Mouse (Mus musculus): Measurements from ENCODE around the gene Retreg2. TPM values are rescaled to one million over a fixed set of nuclear protein-coding genes. Genes with fewer than 3 reads are reported as not detected.
A peak's percentile ranks its signal among the peaks of the same experiment; 100 is the strongest.

The Retreg2 gene
- polyA plus RNA-seq, 1 experiment from 2014 or later: 96.0 TPM

DNA sequence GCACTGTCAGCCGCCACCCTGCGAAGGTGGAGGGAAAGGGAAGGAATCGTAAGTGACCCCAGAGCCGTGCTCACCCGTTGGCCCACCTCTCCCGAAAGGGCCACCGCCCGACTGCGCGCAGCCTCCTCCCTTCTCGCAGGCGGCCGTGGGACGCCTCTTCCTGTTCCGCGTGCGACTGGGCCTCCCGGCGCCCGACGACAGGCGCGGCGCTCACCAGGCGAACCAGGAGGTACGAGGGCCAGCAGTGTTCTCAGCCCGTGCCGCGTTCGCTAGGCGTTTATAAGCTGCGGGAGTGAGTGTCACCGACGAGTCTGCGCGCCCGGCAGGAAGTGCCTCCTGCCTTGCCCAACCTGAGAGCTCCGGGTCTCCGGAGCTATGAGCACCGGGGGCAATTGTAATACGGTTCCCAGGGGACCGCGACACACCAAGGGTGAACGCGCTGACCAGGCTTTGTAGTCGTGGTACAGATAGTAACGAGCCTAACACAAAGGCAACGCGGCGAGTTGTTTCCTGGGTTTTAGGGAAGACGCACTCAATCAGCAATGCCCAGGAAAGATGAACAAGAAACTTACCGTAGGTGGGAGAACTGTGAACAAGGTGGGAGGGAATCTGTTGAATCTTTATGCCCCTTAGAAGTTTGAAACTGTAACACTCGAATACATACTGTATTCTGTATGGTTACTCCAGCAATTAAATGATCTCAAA lies 940 bp upstream of the Retreg2 start:
- WGBS: under 1% methylated on average over 53 of the region's 53 CpGs

DNA sequence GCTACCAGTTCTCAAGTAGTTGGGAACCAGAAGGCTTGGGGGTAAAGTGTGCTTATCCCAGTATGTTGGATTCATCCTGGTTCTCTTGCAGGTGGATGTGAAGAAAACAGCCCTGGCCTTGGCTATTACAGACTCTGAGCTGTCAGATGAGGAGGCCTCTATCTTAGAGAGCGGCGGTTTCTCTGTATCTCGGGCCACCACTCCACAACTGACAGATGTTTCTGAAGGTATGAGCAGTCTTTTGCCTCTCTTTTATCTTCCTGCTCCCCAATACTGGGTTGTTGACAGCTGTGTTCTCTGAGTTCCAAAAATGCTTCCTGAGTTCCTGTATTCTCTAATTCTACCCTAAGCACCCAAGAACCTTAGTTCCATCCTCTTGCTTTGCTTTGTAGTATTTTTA lies 3.0 kb downstream of the Retreg2 start:
- no peak for ATAC-seq (ENCODE audit: low FRiP score, low read depth)
- no peak overlapping the region for H3K4me3 ChIP-seq
- H3K4me1 ChIP-seq: peaks cover 18% of the 10 kb centered on the region
- 95% methylated on average over 3 of the region's 3 CpGs for WGBS
- H3K27ac ChIP-seq: no peak overlapping the region
- H3K36me3 ChIP-seq: peaks cover 45% of the 10 kb centered on the region
- H3K9ac ChIP-seq: no peak overlapping the region
- no peaks in the 10 kb centered on the region for H3K9me3 ChIP-seq
- H3K4me2 ChIP-seq (replicated peaks): no peak overlapping the region
- no peaks in the 10 kb centered on the region for H3K27me3 ChIP-seq (replicated peaks)

More for the DNA sequence above, 940 bp upstream of the Retreg2 start:
- H3K27ac ChIP-seq: peak overlapping the region; percentile 15
- peak overlapping the region; percentile 76 for H3K4me3 ChIP-seq
- no peaks in the 10 kb centered on the region for H3K27me3 ChIP-seq (replicated peaks)
- H3K9ac ChIP-seq: peak overlapping the region; percentile 85
- no peaks in the 10 kb centered on the region for H3K9me3 ChIP-seq
- peak overlapping the region; percentile 93 for H3K4me2 ChIP-seq (replicated peaks)
- peaks cover 56% of the 10 kb centered on the region for H3K36me3 ChIP-seq
- ATAC-seq (ENCODE audit: low FRiP score, low read depth): peak; percentile 18; the same call in 1 of the 2 replicates
- H3K4me1 ChIP-seq: peaks cover 24% of the 10 kb centered on the region

DNA sequence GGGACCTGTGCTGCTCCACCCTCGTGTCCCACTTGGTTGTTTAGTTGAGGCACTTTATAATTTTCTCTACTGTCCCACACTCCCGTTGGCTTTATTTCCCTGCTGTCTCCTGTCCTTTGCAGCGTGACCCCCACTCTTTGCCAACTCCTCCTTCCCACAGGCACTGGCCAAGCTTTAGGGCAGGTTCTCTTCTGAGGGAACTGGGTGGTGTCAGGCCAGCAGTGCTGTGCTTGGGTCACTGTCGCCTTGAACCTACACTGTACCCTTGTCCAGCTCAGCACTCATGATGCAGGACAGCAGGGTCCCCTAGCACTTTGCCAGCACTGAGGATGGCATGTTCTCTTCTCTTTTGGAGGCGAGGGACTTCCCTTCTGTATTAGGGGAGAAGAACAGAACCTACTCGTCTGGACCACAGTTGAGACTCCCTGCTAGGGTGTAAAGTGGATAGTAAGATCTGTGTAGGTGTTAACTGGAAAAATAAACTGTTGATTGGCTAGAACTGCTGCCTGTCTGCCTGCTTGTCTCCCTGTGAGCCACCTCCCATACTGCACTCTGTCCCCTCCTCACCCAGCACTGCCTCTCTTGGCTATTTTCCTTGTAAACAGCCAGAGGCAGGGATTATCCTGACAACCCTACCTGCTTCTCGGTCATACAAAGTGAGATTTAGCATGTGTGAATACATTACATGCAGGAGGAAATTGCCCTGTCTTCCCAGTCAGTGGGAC lies 5.0 kb downstream of the Retreg2 start:
- Histone ChIP-seq H3K36me3 (peaks cover 45% of the 10 kb centered on the region), H3K4me3 (no peak overlapping the region), H3K9ac (no peak overlapping the region), H3K9me3 (no peaks in the 10 kb centered on the region), H3K4me2 (replicated peaks) (no peak overlapping the region), H3K4me1 (peaks cover 8% of the 10 kb centered on the region), H3K27ac (no peak overlapping the region), H3K27me3 (replicated peaks) (no peaks in the 10 kb centered on the region)
- 87% methylated on average over 7 of the region's 7 CpGs for WGBS
- ATAC-seq (ENCODE audit: low FRiP score, low read depth): no peak

DNA sequence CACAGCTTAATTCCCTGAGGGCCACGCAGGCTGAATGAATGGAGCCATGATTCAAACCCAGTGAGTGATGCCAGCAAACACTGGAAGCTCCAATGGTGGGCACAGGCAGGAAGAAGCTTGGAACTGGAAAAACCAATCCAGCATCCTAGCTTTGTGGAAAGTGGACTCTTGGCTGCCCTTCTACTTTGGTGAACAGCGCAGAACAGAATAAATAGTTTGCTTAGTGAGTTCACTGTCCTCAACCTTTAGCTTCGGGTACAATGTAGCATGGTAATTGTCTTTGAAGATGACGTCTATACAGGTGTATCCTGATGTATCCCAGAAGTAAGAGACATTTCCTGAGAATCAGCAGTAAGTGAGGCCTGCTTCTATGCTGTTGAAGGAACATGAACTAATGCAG lies 6.1 kb downstream of the Retreg2 start:
- H3K27ac ChIP-seq: no peak overlapping the region
- peaks cover 5% of the 10 kb centered on the region for H3K4me1 ChIP-seq
- no peaks in the 10 kb centered on the region for H3K27me3 ChIP-seq (replicated peaks)
- H3K9ac ChIP-seq: no peak overlapping the region
- H3K36me3 ChIP-seq: peaks cover 45% of the 10 kb centered on the region
- no peak overlapping the region for H3K4me3 ChIP-seq
- H3K9me3 ChIP-seq: no peaks in the 10 kb centered on the region
- WGBS: 91% methylated on average over 4 of the region's 4 CpGs
- ATAC-seq (ENCODE audit: low FRiP score, low read depth): no peak
- H3K4me2 ChIP-seq (replicated peaks): no peak overlapping the region

DNA sequence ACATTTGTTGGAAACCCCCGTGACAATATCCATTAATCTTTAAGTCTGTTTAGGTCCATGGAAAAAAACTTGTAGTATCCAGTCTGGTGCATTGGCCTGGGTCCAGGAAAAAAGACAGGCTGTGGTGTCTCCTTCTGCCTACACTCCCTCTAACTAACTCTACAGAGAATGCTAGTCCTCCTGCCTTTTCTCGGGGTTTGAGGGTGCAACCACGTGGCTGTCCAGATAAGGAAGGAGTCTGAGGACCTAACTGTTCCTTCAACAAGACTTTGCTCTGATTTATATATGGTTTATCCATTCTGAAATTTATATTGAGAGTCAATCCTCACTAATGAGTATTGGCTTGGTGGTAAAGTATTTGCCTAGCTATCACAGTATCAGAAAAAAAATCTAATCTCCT lies 13.3 kb downstream of the Retreg2 start:
- Histone ChIP-seq H3K27me3 (replicated peaks) (no peaks in the 10 kb centered on the region), H3K27ac (no peak overlapping the region), H3K9me3 (no peaks in the 10 kb centered on the region), H3K4me2 (replicated peaks) (no peak overlapping the region), H3K4me3 (no peak overlapping the region), H3K4me1 (no peaks in the 10 kb centered on the region), H3K9ac (no peak overlapping the region), H3K36me3 (no peaks in the 10 kb centered on the region)
- 64% methylated on average over 3 of the region's 3 CpGs for WGBS
- no peak for ATAC-seq (ENCODE audit: low FRiP score, low read depth)

DNA sequence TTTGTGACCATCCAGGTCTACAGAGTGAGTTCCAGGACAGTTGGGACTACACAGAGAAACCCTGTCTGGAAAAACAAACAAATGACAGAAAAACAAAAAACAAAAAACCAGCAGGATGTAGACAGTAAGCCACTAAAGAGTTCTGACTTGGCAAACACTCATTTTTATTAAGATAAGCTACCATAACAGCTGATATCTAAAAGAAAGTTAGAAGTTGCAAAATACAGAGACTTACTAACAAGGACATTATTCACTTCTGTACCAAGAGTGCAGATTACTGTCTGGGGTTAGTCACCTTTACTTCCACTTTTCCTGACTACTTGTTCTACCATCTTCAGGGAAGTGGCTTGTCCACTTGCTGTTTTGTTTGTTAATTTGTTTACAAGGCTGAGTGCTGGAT lies 16.4 kb downstream of the Retreg2 start:
- no peak overlapping the region for H3K9ac ChIP-seq
- H3K4me1 ChIP-seq: no peaks in the 10 kb centered on the region
- H3K36me3 ChIP-seq: no peaks in the 10 kb centered on the region
- H3K27me3 ChIP-seq (replicated peaks): no peaks in the 10 kb centered on the region
- H3K4me3 ChIP-seq: no peak overlapping the region
- no peak overlapping the region for H3K4me2 ChIP-seq (replicated peaks)
- no peak overlapping the region for H3K27ac ChIP-seq
- no peak for ATAC-seq (ENCODE audit: low FRiP score, low read depth)
- H3K9me3 ChIP-seq: no peaks in the 10 kb centered on the region

DNA sequence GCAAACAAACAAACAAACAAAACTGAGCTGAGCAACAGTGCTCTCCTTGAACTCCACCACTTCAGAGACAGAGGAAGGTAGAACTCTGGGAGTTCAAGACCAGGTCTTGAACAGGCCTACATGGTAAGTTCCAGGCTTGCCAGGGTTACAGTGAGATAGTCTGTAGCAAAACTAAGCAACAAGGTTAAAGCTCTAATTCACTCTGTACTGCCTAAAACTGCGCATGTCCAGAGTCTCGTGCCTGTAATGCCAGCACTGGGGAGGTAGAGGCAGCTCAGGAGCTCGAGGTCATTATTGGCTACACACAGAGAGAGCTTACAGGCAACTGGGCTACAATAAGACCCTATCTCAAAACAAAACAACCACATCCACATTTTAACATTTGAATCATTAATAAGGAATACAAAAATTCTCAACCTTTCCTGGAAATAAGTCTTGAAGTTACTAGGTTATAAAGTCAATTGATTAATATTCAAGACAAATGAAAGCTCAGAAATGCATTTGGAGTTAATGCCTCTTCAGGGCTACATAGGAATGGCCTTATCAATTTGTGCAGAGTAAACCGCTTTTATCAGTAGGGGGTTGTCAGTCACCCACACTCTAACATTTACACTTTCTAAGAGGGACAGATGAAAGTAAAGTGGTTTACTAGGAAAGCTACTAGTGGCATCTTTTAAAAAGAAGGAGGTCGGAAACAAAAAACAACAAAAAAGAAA lies 17.1 kb downstream of the Retreg2 start:
- Histone ChIP-seq H3K4me1 (no peaks in the 10 kb centered on the region), H3K9me3 (no peaks in the 10 kb centered on the region), H3K36me3 (no peaks in the 10 kb centered on the region), H3K27ac (no peak overlapping the region), H3K4me2 (replicated peaks) (no peak overlapping the region), H3K27me3 (replicated peaks) (no peaks in the 10 kb centered on the region), H3K4me3 (no peak overlapping the region), H3K9ac (no peak overlapping the region)
- WGBS: 76% methylated on average over 5 of the region's 5 CpGs
- no peak for ATAC-seq (ENCODE audit: low FRiP score, low read depth)

DNA sequence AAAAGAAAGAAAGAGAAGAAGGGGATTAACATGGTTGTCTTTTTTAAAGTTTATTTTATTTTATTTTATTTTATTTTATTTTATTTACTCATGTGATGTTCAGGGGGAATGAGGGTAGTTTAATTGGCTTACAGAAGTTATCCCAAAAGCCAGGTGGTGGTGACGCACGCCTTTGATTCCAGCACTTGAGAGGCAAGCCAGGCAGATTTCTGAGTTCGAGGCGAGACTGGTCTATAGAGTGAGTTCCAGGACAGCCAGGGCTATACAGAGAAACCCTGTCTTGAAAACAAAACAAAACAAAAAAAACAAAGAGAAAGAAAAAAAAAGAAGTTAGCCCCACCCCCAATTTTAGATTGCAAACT lies 17.7 kb downstream of the Retreg2 start:
- Histone ChIP-seq H3K4me1 (no peaks in the 10 kb centered on the region), H3K4me2 (replicated peaks) (no peak overlapping the region), H3K27me3 (replicated peaks) (no peaks in the 10 kb centered on the region), H3K9ac (no peak overlapping the region), H3K27ac (no peak overlapping the region), H3K4me3 (no peak overlapping the region), H3K9me3 (no peaks in the 10 kb centered on the region), H3K36me3 (no peaks in the 10 kb centered on the region)
- no peak for ATAC-seq (ENCODE audit: low FRiP score, low read depth)
- 89% methylated on average over 4 of the region's 4 CpGs for WGBS

DNA sequence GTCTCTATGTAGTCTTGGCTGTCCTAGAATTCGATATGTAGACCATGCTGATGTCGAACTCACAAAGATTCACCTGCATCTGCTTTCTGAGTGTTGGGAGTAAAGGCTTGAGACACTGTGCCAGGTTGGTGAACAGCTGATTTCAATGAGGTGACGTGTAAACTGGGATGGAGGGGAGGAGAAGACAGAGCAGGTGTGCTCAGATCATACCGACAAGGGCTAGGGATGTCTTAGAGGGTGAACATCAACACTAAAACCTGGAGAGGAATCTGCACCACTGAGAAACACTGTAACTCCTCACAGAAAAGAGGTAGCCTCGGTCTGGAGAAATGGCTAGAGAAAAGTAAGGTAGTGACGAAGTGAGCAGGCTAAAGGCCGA lies 25.5 kb downstream of the Retreg2 start:
- no peaks in the 10 kb centered on the region for H3K9me3 ChIP-seq
- ATAC-seq (ENCODE audit: low FRiP score, low read depth): peak; percentile 2; the same call in 1 of the 2 replicates
- WGBS: 11% methylated on average over 7 of the region's 7 CpGs
- H3K4me3 ChIP-seq: peak overlapping the region; percentile 72
- peak overlapping the region; percentile 40; the same call in 1 of the 2 replicates for H3K9ac ChIP-seq
- H3K36me3 ChIP-seq: peaks cover 29% of the 10 kb centered on the region
- H3K4me2 ChIP-seq (replicated peaks): peak overlapping the region; percentile 71
- H3K4me1 ChIP-seq: peaks cover 13% of the 10 kb centered on the region
- no peaks in the 10 kb centered on the region for H3K27me3 ChIP-seq (replicated peaks)
- H3K27ac ChIP-seq: no peak overlapping the region

DNA sequence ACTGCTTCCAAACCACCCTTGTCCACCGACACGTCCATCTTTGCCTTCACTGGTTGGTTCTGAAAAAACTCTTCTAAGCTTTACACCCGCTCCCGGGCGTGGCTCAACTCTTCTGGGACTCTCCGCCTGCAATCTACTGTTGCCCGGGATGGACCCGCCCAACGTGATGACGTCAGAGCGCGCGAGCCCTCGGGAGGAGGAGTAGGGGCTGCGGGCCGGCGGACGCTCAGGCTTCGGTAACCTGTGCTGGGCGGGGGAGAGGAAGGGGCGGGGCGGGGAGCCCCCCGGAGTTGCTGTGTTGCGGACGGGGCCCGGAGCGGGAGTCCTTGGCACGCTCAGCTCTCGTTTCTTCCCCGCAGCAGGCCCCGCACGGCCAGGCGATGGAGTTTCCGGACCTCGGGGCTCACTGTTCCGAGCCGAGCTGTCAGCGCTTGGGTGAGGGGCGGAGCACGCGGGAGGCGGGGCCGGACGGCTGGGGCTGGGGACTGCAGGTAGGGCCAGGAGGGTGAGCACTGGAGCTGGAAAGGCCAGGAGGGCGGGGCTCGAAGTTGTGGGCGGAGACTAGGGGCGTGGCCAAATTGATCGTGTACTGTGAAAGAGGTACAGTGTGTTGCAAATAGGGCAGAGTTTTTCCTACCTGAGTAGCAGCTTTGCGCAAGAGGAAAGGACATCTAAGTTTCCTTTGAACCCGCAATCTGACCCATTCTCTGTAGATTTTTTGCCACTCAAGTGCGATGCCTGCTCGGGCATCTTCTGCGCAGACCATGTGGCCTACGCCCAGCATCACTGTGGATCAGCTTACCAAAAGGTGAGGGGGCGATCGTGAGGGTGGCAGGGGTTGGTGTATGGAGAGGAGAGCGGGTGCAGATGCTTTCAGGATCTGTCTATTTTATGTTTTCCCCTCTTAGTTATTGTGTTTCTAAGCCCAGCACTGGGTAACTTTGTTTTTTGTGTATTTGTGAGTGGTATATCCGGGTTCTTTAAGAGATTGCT lies 26.2 kb downstream of the Retreg2 start, which contains the start of gene Zfand2b:
Zfand2b (plus strand) TSS at position 175 of the 993 bp plus-strand sequence.
- H3K4me3 ChIP-seq: peak within 1 kb of the TSS; percentile 72
- ATAC-seq (ENCODE audit: low FRiP score, low read depth): peak; percentile 98
- H3K4me1 ChIP-seq: peaks cover 13% of the 10 kb centered on the region
- H3K4me2 ChIP-seq (replicated peaks): peak within 1 kb of the TSS; percentile 71
- no peaks in the 10 kb centered on the region for H3K27me3 ChIP-seq (replicated peaks)
- peak within 1 kb of the TSS; percentile 86 for H3K27ac ChIP-seq
- no peaks in the 10 kb centered on the region for H3K9me3 ChIP-seq
- peaks cover 36% of the 10 kb centered on the region for H3K36me3 ChIP-seq
- peak within 1 kb of the TSS; percentile 70 for H3K9ac ChIP-seq
- WGBS: 1% methylated on average over 59 of the region's 59 CpGs

DNA sequence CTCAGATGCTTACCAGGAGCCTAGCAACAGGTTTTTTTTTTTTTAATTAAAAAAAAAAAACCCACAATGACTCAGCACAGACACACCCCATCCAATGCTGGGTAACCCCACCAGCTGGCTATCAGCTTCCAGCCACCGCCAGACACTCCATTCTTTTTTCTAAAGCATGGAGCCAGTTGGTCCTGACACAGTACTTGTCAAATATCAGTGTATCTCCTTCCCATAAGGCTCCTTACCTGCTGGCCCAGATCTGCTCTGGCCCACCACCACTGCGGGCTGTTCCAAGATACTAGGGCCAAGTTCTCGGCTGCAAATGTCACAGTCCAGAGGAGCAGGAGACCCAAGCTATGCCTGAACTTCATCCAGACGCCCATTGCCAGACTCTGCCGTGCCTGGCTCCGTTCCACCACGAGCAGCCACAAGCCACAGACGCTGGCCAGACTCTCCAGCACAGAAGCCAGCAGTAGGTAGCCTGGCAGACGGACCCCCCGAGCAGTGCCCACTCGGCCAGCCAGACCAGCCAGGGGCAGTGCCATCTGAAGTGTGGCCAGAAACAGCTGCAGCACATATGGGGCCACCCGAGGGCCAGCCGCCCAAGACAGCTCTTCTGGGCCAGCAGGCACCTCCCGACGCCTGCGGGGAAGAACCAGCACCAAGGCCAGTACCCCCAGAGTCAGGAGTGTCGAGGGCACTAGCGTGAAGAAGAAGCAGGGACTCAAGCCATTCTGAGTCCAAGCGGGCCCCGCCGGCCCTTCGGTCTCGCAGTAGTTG lies 36.9 kb downstream of the Retreg2 start:
- H3K36me3 ChIP-seq: peaks cover 66% of the 10 kb centered on the region
- H3K4me3 ChIP-seq: peak overlapping the region; percentile 61
- H3K27me3 ChIP-seq (replicated peaks): no peaks in the 10 kb centered on the region
- peak; percentile 58 for ATAC-seq (ENCODE audit: low FRiP score, low read depth)
- no peak overlapping the region for H3K27ac ChIP-seq
- WGBS: 10% methylated on average over 23 of the region's 23 CpGs
- peaks cover 17% of the 10 kb centered on the region for H3K4me1 ChIP-seq
- H3K9me3 ChIP-seq: no peaks in the 10 kb centered on the region
- H3K9ac ChIP-seq: peak overlapping the region; percentile 72
- peak overlapping the region; percentile 100 for H3K4me2 ChIP-seq (replicated peaks)

Data from neural tube, embryonic 12.5 days (tissue).